Mouse (Mus musculus) lung, postnatal 10 days (tissue): ENCODE measurements around the gene Wdr81.

Experiments used
- DNase-seq: peaks from one replicate; pipeline ENCODE4 v3.0.0; 2021

The Wdr81 gene

DNA sequence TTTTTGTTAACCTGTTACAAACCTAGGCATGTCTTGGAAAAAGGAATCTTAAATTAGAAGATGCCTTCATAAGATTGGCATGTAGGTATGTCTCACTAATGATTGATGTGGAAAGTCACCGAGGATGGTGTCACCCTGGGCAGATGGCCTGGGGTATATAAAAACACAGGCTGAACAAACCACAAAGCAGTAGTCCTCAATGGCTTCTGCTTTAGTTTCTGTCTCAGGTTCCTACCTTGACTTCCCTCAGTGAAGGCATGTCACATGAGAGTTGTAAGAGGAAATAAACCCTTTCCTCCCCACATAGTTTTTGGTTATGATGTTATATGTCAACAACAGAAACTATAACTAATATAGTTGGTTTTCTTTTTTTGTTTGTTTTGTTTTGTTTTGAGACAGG is 58.9 kb downstream of the Wdr81 start:
- DNase-seq = no peak
